Mouse (Mus musculus) layer of hippocampus, adult 8-10 months (tissue): Measurements from ENCODE around the gene Duxbl1. TPM values are rescaled to one million over a fixed set of nuclear protein-coding genes. Genes with fewer than 3 reads are reported as not detected.
"Not testable (repeated sequence)": the region's sequence is repeated elsewhere in the genome, so short reads cannot be mapped to it uniquely, and the experiment has no call there.

ENCODE experiments used
- DNase-seq, 2 experiments: peaks; one replicate each; pipeline ENCODE4 v3.0.0; 2022; ENCODE audit warnings: low spot score in 2 of 2
- total RNA-seq, 4 experiments: library from RNA; stranded (reverse); gene quantifications; 2 replicates each; pipeline ENCODE4 v1.2.4; 2022

Duxbl1 gene
- 1 to 10 TPM in 2 of 4 experiments, under 1 TPM in 1, not detected in 1; 0.45 to 1.3 (median 1.2) TPM for total RNA-seq

DNA sequence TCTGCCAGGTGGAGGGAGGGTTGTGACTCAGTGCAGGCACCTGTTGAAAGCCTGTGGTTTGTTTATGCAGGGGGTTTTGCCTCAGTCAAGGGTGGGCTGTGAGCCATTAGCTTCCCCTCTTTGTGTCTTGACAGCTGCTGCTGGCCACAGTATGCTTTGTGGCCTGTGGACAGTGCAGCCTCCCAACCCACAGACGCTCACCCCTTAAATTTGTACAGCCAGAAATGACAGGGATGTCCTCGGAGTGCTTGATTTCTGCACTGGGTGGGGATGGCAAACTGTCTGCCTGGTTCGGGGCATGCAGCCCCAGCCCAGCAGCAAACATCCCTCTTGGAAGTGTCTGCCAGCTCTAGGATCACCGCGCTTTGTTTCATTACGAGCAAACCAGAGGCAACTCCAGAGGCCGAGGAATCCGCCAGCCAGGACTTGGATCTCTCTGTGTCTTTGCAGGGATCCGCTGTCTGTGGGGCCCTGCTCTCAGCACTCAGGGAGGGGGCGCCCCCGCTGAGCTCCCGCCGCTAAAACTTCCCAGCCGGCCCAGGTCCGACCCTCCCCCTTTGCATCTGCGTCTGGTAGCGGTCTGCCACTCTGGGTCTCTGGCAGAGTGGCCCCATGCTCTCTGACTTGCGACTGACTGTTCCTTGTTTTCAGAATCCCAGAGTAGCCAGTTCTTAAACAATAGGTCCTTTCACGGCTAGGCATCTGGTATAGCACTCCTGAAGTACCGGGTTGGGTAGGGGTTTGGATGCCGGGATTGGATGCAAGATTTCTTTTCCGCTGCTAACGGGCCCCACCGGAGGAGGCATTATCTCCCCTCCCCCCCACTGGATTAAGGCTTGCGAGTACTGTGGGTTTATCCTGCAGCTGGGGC, at the start of gene Duxbl1:
Gene Duxbl1, plus strand, starts transcription at position 207 of the 871 bp plus-strand sequence.
- DNase-seq = not testable (repeated sequence)

- DNase-seq = not testable (repeated sequence)
Observed at GRCm38 (mm10) chr14:25936867-25937630, 41.3 kb upstream of the Duxbl1 start.

DNA sequence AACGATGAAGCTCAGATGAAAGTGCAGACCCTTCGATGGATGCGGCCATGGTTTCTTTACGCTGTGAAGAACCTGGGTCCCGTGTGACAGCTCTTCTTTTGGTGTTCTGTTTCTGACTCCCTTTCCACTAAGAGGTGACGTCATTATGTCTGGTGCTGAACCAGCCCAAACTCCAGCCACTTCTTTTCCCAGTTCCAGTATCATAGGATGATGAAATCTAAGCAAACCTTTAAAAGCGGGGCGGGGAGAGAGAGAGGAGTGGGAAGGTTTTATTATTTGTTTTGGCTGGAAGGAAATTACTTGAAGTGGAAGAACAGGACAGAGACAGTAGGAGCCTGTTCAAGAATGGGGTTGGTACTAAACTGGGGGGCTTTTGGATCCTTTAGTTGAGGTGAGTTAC, 40.4 kb upstream of the Duxbl1 start, which contains the start of gene Cphx1:
Gene Cphx1, plus strand, starts transcription at position 301 of the 400 bp plus-strand sequence.
- DNase-seq = not testable (repeated sequence)

DNA sequence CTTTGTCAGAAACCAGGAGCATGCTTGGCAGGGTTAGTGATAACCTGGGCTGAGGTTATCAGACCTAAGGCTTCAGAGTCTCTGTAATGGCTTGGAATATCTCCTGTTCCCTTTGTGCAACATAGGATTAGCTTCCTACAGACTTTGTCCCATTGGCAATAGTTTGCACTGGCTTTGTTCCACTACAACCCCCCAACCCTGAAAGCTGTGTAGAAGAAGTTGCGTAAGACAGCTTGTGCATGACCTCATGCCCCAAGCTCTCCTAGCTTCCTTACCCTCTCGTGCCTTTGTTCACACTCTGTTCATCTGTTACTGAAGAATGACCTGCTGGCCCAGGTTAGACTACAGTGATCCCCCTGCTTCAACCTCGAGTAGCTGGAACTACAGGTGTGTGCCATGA, 20.5 kb upstream of the Duxbl1 start:
- not testable (repeated sequence) for DNase-seq

- not testable (repeated sequence) for DNase-seq
Observed at GRCm38 (mm10) chr14:25979242-25979941, 1.0 kb downstream of the Duxbl1 start.

- not testable (repeated sequence) for DNase-seq
Observed at GRCm38 (mm10) chr14:25981880-25982279, 3.5 kb downstream of the Duxbl1 start.

DNA sequence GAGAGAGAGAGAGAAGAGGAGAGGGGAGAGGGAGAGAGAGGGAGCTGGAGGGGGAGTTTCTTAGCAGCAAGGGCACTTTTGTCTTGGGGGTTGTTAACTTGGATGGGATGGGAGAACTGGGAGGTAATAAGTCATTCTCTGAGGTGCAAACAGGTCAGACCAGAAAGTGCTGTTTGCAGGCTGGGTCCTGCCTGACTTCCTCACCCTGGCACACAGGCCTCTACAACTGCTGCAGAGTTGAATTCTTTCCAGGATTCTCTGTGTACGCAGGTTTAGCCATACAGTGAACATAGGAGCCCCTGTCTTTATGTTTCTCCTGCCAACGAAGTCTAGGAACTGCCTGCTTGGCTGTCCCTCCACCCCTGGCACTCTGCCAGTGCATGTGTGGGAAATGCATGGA, 29.1 kb downstream of the Duxbl1 start:
- DNase-seq = not testable (repeated sequence)

GRCm38 (mm10) chr14:26016414-26016813, 38.0 kb downstream of the Duxbl1 start:
- not testable (repeated sequence) for DNase-seq

- not testable (repeated sequence) for DNase-seq
Observed at GRCm38 (mm10) chr14:26021555-26021954, 43.2 kb downstream of the Duxbl1 start.

DNA sequence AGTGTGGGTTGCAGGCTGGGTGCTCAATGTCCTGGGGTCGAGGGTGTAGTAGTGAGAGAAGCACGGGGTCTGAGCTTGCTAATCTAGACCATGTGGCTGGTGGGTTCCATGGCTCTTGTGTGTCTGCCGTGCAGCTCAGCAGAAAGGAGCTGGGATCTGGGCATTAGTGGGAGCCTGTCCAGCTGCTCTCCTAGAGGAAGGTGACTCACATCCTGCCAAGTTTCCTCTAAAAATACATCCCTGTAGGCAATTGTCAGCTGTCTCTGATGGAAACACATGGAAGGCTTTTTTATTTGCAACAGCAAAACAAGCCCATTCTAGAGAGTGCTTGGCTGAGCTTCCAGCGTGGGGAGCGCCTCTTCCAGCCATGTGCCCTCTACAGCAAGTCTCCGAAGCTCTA, 44.5 kb downstream of the Duxbl1 start:
- not testable (repeated sequence) for DNase-seq

DNA sequence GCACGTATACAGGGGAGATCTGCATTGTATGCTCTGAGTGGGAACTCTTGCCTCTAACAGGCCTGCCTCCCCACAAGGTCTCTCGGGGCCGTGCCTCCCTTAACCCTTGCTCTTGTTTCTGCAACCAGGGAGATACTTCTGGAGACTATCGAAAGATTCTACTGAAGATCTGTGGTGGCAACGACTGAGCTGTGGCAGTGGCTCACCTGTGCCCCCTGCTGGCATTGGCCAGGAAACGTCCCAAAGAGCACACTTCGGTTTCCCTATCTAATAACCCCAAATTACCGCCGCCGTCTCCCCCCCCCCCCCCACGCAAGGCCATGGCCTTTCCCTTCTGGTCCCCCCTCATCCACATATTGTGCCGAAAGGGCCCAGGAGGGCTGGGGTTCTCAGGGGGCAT, 47.3 kb downstream of the Duxbl1 start:
- not testable (repeated sequence) for DNase-seq

DNA sequence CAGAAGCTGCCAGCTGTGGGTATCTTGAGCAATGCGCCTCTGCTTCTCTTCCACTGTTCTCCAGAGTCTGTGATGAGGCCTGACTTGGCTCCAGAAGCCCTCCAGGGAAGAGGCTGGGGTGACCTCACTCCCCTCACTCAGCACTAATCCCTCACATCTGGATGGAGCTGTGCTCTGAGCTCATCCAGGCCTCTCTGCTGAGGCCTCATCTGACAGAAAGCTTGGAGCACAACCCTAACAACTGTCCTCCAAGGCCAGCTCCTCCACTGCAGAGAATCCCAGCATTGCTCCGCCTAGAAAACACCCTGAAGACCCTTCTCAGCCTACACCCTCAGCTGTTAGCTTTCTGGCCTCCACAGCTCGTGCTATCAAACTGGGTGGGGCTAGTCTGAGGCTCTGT, 56.0 kb downstream of the Duxbl1 start:
- DNase-seq = not testable (repeated sequence)

- DNase-seq = not testable (repeated sequence)
Observed at GRCm38 (mm10) chr14:26035439-26035838, 57.1 kb downstream of the Duxbl1 start.

Other genes with a start within 250 kb of the Duxbl1 start
- 10 to 100 TPM; 60.5 to 69.2 (median 63.8) TPM for gene Zcchc24, start 209.5 kb upstream of the Duxbl1 start, total RNA-seq
- gene Anxa11, start 136.4 kb upstream of the Duxbl1 start, total RNA-seq = 10 to 100 TPM; 72.8 to 81.2 (median 75.5) TPM
- not detected for gene Plac9a, start 75.5 kb upstream of the Duxbl1 start, total RNA-seq
- gene Tmem254a, start 50.9 kb upstream of the Duxbl1 start, total RNA-seq = 10 to 100 TPM in 1 of 4 experiments, 1 to 10 TPM in 3; 5.0 to 12.0 (median 5.8) TPM
- not detected for gene Cphx1, start 40.3 kb upstream of the Duxbl1 start, total RNA-seq
- gene Gm9780, start 64.1 kb downstream of the Duxbl1 start, total RNA-seq = 1 to 10 TPM; 1.0 to 4.5 (median 2.6) TPM
- 10 to 100 TPM; 26.6 to 33.5 (median 30.2) TPM for gene Tmem254c, start 88.8 kb downstream of the Duxbl1 start, total RNA-seq
- not detected for gene Cphx2, start 102.9 kb downstream of the Duxbl1 start, total RNA-seq
- gene Cphx3, start 103.7 kb downstream of the Duxbl1 start, total RNA-seq = not detected
- 1 to 10 TPM in 1 of 4 experiments, under 1 TPM in 1, not detected in 2; 0.38 to 1.1 TPM for gene Duxbl2, start 139.8 kb downstream of the Duxbl1 start, total RNA-seq
- 1 to 10 TPM; 1.6 to 7.7 (median 3.5) TPM for gene Plac9b, start 203.9 kb downstream of the Duxbl1 start, total RNA-seq
- 10 to 100 TPM in 1 of 4 experiments, 1 to 10 TPM in 3; 1.5 to 13.3 (median 6.6) TPM for gene Tmem254b, start 228.5 kb downstream of the Duxbl1 start, total RNA-seq